Mouse (Mus musculus) frontal cortex, postnatal 10 days (tissue): Measurements from ENCODE around the gene Uevld.
A peak's percentile ranks its signal among the peaks of the same experiment; 100 is the strongest.
"Not testable (repeated sequence)": the region's sequence is repeated elsewhere in the genome, so short reads cannot be mapped to it uniquely, and the experiment has no call there.

Experiments
- DNase-seq, 2 experiments: peaks; one replicate each; pipeline ENCODE4 v3.0.0; 2022; ENCODE audit warnings: low spot score in 2 of 2, mixed read lengths in 1 of 2

The Uevld gene

GRCm38 (mm10) chr7:46969898-46970297 is 11.6 kb upstream of the Uevld start:
- DNase-seq = no peak

- DNase-seq = no peak
Measured at GRCm38 (mm10) chr7:46964070-46964469, 5.7 kb upstream of the Uevld start.

- DNase-seq = peak; percentile 56 to 67
Measured at GRCm38 (mm10) chr7:46962806-46963618, 4.7 kb upstream of the Uevld start.

- no peak for DNase-seq
Measured at GRCm38 (mm10) chr7:46962132-46962531, 3.8 kb upstream of the Uevld start.

- DNase-seq = no peak
Measured at GRCm38 (mm10) chr7:46960991-46961390, 2.7 kb upstream of the Uevld start.

GRCm38 (mm10) chr7:46958853-46959252 is 526 bp upstream of the Uevld start:
- no peak for DNase-seq

GRCm38 (mm10) chr7:46935847-46936246 is 22.5 kb downstream of the Uevld start:
- no peak for DNase-seq

- DNase-seq = no peak
Measured at GRCm38 (mm10) chr7:46934788-46935187, 23.5 kb downstream of the Uevld start.

- no peak for DNase-seq
Measured at GRCm38 (mm10) chr7:46931370-46931769, 27.0 kb downstream of the Uevld start.

- DNase-seq = no peak
Measured at GRCm38 (mm10) chr7:46928291-46928690, 30.0 kb downstream of the Uevld start.

GRCm38 (mm10) chr7:46922075-46922474 is 36.3 kb downstream of the Uevld start:
- DNase-seq = no peak

- DNase-seq = peak; percentile 78 to 91
Measured at GRCm38 (mm10) chr7:46919551-46920176, 38.7 kb downstream of the Uevld start, which contains the start of gene Tsg101. Gene Tsg101, minus strand, starts transcription at chr7:46919969.

- no peak for DNase-seq
Measured at GRCm38 (mm10) chr7:46918678-46919371, 39.5 kb downstream of the Uevld start.

GRCm38 (mm10) chr7:46916376-46916775 is 42.0 kb downstream of the Uevld start:
- DNase-seq = no peak

- no peak for DNase-seq
Measured at GRCm38 (mm10) chr7:46911250-46911649, 47.1 kb downstream of the Uevld start.

- no peak for DNase-seq
Measured at GRCm38 (mm10) chr7:46899343-46899742, 59.0 kb downstream of the Uevld start.

GRCm38 (mm10) chr7:46895511-46895910 is 62.8 kb downstream of the Uevld start:
- DNase-seq = no peak

GRCm38 (mm10) chr7:46883304-46883703 is 75.0 kb downstream of the Uevld start:
- DNase-seq = no peak

- not testable (repeated sequence) for DNase-seq
Measured at GRCm38 (mm10) chr7:46881941-46882340, 76.4 kb downstream of the Uevld start.

GRCm38 (mm10) chr7:46880992-46881391 is 77.3 kb downstream of the Uevld start:
- no peak for DNase-seq

- no peak for DNase-seq
Measured at GRCm38 (mm10) chr7:46879851-46880250, 78.5 kb downstream of the Uevld start.

- DNase-seq = no peak
Measured at GRCm38 (mm10) chr7:46877255-46877654, 81.1 kb downstream of the Uevld start.

- no peak for DNase-seq
Measured at GRCm38 (mm10) chr7:46876841-46877240, 81.5 kb downstream of the Uevld start.
